Mouse (Mus musculus) bone marrow, adult 2 months (tissue): Measurements from ENCODE around the gene Matn4.
A peak's percentile ranks its signal among the peaks of the same experiment; 100 is the strongest.

Source experiments
- CTCF ChIP-seq: fragments of 200-500 bp; IDR thresholded peaks from 2 replicates; pipeline ENCODE4 v1.5.1; 2011; ENCODE audit warnings: low read length, control low read depth; ENCODE audit not compliant: control insufficient read depth, insufficient read depth
- POLR2A ChIP-seq: fragments of 200-500 bp; IDR thresholded peaks from 2 replicates; pipeline ENCODE4 v1.6.1; 2011; ENCODE audit warnings: low read depth, mild to moderate bottlenecking, control low read depth, low read length, borderline replicate concordance; ENCODE audit not compliant: control insufficient read depth

- peak; percentile 49; the same call in 1 of the 2 replicates for TF ChIP-seq CTCF
- TF ChIP-seq POLR2A = no peak
These were observed 46.6 kb downstream of the Matn4 start for GRCm38 (mm10) chr2:164358373-164358772.
